Mouse (Mus musculus) cerebellum, adult 2 months (tissue): ENCODE results near the gene Cdnf.

ENCODE experiments used
- CTCF ChIP-seq: fragments of 200-500 bp; IDR thresholded peaks from 2 replicates; pipeline ENCODE4 v1.5.1; 2011; ENCODE audit warnings: low read depth, mild to moderate bottlenecking, control low read depth, low read length, moderate library complexity, borderline replicate concordance; ENCODE audit not compliant: insufficient read depth
- POLR2A ChIP-seq: fragments of 200-500 bp; IDR thresholded peaks from 2 replicates; pipeline ENCODE4 v1.6.1; 2011; ENCODE audit warnings: low read length, control low read depth, borderline replicate concordance; ENCODE audit not compliant: insufficient read depth

- TF ChIP-seq CTCF, result no peak
- no peak for TF ChIP-seq POLR2A
Observed at GRCm38 (mm10) chr2:3522558-3522957, 9.7 kb downstream of the Cdnf start.
